Mouse (Mus musculus) A20 (cell line): Measurements from ENCODE around the gene Klhl18.
"Not testable (repeated sequence)": the region's sequence is repeated elsewhere in the genome, so short reads cannot be mapped to it uniquely, and the experiment has no call there.

Source experiments
- DNase-seq: peaks from one replicate; pipeline ENCODE4 v3.0.0-alpha.2; 2011; ENCODE audit warnings: low read depth, low spot score

Gene Klhl18

DNA sequence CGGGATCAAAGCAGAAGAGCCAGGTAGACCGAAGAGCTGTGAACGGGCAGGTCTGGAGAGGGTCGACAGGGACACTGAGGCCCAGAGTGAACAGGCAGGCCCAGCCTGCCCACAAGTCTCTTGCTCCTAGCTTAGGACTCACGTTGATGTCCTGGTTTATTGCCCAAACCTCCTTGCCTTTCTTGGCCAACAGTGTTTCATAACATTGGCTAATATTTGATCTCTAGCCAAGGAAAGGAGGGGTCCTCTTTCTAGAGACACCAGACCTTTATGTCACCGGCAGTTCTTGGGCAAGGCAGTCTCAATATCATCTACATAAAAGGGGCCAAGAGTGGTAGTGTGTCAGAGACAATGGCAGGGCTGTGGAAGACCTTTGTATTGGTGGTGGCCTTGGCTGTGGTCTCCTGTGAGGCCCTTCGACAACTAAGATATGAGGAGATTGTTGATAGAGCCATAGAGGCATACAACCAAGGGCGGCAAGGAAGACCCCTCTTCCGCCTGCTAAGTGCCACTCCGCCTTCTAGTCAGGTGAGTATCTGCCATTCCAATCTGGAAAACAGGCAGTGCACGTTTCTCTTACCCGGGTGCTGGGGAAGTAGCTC is 56.9 kb downstream of the Klhl18 start, which contains the start of gene Ngp:
TSS of gene Ngp (plus strand) at position 237 of the 602 bp plus-strand sequence.
- no peak for DNase-seq

DNA sequence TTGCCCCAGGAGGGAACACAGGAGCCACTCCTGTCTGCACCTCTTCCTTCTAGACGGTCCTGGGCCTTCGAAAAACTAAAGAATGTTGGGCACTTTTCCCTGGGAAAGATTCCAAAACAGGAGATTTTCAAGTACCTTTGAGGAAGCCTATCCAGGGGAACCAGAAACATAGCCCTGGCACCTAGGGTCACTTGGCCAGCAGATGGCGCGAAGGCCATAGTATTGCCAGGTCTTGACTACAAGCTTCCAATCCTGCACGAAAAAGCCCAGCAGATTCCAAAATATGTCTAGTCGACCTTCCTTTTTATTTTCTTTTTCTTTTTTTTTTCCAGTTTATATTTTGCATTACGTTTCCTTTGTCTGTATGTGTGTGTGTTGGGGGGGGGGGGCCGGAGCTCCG is 62.7 kb downstream of the Klhl18 start:
- DNase-seq, result peak; percentile 55

DNA sequence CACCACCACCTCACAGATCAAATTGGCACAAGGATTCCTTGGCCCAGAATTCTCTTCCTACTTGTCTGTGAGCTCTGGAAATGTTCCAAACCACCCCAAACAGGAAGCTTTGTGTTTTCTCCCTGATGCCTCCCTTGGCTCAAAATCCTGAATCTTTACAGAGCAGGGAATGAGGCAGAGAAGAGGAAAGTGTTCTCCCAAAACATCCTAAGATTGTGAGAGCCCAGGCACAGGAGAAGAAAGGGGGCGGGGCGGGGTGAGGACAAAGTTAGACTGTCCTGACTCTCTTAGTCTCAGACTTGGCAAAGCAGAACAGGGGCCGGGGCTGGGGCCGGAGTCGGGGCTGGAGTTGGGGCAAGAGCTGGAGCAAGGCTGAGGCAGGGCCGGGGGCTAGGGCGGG is 63.6 kb downstream of the Klhl18 start:
- DNase-seq, result no peak

DNA sequence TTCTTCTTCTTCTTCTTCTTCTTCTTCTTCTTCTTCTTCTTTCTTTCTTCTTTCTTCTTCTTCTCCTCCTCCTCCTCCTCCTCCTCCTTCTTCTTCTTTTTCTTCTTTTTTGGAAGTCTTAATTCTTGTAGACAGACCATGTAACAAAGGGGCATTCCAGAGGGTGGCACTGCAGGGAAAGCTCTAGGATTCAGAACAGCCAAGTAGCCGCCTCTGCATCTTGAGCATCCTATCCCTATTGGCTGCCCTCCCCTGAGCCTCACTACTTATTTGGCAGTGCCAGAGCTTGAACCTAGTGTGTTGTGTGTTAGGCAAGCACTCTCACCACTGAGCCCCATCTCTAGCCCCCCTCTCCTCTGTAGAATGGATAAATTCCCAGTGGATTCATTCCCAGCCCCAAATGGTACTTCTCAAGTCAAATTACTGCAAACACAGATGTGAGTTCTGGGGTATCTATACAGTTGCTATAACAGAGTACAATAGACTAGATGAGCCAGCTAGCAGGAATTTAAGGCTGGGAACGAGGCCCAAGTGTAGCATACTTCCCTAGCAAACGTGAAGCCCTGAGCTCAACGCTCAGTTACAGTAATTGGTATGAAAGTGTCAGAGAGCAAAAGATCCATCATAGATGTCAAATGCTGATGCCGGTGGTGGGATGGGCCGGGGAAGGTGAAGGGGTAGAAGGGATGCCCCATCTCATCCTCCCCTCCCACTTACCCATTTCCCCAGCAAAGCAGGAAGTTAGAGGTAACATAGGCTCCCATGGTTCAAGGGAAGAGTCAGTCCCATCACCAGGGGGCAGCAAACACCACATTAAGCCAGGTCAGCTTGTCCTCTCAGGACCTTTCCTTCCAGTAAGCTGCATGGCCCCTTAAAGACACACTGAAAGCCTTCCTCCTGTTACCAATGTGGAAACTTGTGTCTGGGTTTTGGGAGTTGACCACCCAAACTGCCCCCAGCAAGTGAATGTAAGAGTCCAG is 65.3 kb downstream of the Klhl18 start:
- DNase-seq, result peak; percentile 86

DNA sequence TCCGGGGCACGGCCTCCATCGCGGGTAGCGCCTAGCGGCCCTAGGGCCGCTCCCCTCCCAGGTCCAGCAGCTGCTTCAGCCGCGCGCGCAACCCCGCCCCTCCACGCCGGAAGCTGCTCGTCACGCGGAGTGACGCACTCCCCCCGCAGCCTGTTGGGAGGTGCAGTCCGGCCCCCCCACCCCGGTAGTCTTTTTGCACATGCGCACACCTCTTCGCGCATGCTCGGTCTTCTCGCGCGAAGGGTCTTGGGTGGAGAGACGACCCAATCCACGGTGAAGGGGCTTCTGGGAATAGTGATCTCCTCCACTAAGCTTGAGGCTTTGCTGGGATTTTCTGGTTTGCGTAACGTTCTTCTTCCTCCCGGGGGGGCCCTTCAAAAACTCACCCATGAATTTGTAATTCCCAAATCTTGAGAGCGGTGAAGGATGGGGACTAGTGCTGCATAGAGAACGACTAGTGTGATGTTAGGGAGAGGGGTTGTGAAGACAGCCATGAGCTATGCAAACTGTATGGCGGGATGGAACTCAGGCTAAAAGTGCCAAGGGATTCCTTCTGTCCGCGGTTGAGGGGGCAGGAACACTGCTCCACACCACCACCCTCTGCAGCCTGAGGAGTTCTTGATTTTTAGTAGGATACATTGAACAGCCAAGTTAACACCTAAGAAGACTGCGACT is 68.3 kb downstream of the Klhl18 start, which contains the start of gene Ptpn23:
TSS of gene Ptpn23 (minus strand) at position 115 of the 675 bp plus-strand sequence.
- peak; percentile 98 for DNase-seq

DNA sequence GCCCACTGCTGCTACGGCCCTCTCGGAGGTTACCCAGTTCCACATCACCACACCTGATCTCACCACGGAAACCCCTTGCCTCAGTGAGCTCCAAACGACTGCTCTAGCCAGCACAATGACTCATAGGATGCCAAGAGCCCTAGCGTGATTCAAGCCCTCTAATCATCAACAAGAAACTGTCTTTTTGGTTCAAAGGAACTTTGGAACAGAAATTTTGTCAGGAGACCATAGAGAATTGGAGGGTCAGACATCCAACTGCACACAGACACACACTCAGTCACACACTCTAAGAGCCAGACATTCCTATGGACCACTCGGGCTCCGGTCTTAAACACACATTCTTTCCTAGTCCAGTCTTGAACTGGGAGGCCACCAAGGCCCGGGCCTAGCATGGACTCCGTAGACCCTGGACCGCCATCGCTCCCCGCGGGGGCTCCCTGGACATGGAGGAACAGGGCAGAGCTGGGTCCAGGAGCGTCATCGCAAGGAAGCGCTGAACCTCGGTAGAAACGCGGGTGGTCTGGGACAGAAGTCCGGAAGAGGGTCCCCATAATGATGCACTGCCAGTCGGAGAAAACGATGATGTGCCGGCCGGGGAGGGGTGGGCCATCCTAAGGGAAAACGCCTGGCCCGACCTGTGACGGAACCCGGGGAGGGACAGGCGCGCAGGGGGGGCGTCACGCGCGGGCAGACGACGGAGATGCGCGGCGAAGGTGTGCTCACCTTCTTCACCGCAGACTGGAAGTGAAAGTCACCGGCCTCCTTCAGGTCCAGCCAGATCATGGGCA is 69.0 kb downstream of the Klhl18 start:
- peak; percentile 78 for DNase-seq

DNA sequence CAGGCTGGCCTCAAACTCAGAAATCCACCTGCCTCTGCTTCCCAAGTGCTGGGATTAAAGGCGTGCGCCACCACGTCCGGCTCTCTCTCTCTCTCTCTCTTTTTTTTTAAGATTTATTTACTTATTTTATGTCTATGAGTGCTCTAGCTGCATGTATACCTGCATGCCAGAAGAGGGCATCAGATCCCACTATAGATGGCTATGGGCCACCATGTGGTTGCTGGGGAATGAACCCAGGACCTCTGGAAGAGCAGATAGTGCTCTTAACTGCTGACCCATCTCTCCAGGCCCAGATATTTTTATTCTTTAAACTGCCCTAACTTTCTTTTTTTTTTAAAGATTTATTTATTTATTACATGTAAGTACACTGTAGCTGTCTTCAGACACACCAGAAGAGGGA is 73.3 kb downstream of the Klhl18 start:
- DNase-seq, result peak; percentile 36

DNA sequence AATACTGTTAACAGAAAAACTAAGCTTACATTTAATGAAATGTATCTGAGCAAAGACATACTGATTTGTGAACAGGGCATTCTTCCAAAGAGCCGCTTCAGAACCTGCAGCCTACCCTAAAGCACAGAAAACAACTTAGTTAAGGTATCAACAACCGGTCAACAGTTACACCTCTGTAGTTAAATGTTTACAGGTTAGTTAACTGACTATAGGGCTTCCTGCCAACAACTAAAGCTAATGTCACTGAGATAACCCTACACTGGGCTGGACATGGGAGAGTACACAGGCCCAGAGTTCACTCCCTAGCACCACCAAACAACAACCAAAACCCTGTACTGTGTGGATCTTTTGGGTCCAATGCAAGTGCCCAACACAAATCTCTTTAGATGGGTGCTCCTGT is 73.8 kb downstream of the Klhl18 start:
- no peak for DNase-seq

DNA sequence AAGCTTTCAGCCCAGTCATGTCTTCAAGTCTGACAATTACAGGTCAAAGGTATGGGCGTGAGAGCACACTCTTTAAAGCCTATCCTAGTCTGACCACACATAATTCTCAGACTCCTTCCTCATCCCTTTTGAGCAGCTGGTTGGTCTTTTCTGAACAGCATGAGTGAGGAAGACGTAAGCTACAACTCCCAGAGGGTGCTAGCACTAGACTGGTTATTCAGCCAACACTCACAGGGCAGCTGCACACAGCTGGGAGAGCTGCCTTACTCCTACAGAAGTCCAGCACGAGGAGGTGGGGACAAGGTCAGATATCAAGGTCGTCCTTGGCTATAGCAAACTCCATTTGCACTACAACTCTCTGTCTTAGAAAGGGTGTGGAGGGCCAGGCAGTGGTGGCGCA is 75.8 kb downstream of the Klhl18 start:
- DNase-seq, result no peak

DNA sequence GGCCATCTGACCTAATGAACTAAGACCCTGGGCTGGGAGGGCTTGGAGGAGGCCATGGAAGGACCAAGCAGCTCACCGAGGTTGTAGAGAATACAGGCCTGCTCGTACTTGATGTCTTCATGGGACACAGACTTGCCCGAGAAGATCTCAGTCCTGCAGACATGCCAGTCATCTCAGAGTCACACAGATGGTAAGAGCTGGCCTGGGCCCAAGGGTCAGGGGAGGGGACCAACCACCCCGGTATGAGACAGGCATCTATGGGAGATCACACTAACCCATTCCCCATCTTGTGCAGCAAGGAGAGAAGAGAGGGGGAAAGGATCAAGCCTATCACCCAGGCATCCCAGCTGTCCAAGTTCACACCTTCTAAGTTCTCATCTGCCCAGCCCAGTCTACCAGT is 83.2 kb downstream of the Klhl18 start:
- no peak for DNase-seq

DNA sequence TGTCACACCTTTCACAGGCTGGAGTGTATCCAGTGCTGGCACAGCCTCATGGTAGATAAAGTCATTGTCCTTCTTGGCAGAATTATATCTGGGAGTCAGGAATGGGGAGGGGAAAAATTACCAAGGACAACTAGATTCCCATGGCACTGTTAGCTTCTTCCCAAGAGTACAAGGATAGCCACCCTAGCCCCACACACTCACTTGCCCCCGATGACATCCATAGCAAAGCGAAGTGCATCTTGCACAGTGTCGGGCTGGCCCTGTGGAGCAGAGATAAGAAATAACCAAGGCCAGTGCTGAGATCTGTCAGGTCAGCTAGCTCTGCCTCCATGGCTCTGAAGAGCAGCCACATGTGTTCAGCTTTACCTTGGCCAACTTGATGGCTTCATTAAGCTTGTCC is 85.7 kb downstream of the Klhl18 start:
- no peak for DNase-seq

DNA sequence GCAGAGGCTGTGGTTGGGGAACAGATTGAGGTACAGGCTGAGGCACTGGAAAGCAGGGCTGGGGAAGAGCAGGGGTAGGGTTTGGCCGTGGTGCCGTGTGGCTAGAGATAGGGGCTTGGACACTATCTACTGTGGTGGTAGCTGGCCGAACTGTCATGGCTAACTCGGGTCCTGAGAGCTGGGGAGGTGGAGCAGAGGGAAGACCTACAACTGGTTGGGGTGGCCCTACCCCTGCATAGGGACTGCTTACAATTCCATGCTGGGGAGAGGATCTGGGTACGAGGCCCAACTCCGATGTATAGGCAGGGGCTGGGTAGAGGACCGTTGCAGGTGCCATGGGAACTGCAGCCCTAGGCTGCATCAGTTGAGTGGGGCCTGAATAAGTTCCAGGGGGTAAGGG is 88.5 kb downstream of the Klhl18 start:
- no peak for DNase-seq

DNA sequence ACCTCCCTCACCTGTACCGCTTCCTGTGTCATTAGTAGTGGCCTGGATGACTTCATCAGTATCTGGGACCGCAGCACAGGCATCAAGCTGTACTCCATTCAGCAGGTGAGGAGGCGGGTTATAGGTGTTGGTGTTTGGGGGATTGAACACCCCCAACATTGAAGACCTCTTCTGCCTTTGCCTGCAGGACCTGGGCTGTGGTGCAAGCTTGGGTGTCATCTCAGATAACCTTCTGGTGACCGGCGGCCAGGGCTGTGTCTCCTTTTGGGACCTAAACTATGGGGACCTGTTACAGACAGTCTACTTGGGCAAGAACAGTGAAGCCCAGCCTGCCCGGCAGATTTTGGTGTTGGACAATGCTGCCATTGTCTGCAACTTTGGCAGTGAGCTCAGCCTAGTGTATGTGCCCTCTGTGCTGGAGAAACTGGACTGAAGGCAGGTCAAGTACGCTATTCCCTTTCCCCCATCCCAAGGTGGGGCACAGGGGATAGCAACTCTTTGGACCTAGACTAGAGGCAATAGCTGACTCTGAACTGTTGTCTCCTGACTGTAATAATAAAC is 92.0 kb downstream of the Klhl18 start:
- no peak for DNase-seq

DNA sequence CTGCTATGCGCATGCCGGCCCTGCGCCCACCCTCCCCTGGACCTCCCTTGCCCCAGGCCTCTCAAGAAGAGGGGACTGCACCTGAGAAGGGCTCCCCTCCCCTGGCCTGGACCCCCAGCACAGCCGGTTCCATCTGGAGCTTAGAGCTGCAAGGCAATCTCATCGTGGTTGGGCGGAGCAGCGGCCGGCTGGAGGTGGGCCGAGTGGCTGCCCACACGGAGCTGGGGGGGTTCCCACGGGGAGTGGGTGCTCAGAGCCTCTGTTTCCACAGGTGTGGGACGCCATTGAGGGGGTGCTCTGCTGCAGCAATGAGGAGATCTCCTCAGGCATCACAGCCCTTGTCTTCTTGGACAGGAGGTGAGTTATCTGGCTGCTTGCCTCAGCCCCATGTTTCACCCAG is 95.2 kb downstream of the Klhl18 start:
- DNase-seq, result no peak

DNA sequence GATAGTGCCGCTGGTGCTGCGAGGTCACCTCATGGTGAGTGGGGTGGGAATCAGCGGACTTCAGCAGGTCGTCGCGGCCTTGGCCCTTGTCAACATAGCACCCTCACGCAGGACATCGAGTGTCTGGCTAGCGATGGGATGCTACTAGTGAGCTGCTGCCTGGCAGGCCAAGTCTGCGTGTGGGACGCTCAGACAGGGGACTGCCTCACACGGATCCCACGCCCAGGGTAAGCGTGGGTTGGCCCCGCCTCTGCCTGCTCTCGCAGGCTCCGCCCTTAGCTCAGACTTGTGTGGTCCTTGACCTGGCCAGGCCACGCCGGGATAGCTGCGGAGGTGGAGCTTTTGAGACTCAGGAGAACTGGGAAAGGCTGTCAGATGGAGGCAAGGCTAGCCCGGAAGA is 95.8 kb downstream of the Klhl18 start:
- no peak for DNase-seq

DNA sequence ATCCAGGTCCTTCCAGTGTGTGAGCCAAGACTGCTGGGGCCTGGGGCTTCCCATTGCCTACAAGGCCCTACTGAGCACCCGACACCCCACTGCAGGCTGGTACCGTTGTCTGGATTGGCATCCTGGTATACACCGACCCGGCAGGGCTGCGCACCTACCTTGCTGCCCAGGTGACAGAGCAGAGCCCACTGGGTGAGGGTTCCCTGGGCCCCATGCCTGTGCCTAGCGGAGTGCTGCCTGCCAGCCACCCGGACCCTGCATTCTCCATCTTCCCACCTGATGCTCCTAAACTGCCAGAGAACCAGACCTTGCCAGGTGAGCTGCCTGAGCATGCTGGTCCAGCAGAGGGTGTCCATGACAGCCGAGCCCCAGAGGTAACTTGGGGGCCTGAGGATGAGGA is 97.1 kb downstream of the Klhl18 start:
- DNase-seq, result no peak

DNA sequence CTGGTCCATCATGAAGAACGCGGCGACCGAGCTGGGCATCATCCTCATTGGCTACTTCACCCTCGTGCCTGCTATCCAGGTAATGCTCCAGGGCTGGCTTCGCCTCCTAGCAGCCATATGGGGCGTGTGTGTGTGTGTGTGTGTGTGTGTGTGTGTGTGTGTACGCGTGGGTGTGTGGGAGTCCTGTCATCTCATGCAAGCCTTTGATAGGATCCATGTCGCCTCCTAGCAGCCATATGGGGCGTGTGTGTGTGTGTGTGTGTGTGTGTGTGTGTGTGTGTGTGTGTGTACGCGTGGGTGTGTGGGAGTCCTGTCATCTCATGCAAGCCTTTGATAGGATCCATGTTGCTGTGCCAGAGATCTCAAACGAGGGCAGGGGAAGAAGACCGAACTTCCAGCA is 98.8 kb downstream of the Klhl18 start:
- not testable (repeated sequence) for DNase-seq
